Mouse (Mus musculus) frontal cortex, adult (tissue): ENCODE measurements at regions not wholly inside any gene's neighbourhood (a gene's known extent, or its start where the extent isn't known, plus 50 kb on each side); places are given as distances from the start of the nearest gene placed in this dataset.
"Not testable (repeated sequence)": the region's sequence is repeated elsewhere in the genome, so short reads cannot be mapped to it uniquely, and the experiment has no call there.

ENCODE experiments used
- ATAC-seq: cut with Nextera tagmentation; 2 replicates; pipeline ENCODE4 v1.9.2; 2017; ENCODE audit warnings: mild to moderate bottlenecking, moderate library complexity, mixed read lengths; ENCODE audit not compliant: low TSS enrichment

GRCm38 (mm10) chr13:104549016-104549415 lies 243.3 kb upstream of the Srek1ip1 start:
- no peak for ATAC-seq

DNA sequence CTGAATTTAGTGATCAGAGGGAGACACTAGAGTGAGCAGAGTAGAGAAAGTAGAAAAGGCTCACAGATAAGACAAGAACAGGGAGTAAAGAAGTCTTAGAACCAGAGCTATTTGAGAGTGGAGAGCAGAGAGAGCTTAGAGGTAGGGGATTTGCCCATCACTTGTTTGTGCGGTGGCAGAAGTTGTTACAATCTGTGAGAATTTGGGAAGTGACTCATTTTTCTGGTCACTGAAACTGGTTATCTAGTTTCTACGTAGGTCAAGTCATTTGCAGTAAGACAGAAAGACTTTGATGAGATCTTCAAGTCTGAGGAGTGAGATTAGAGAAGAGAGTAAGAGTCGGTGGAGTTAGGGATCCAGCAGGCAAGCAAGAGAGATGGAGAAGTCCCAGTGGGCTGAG lies 239.0 kb upstream of the Srek1ip1 start:
- ATAC-seq: no peak

DNA sequence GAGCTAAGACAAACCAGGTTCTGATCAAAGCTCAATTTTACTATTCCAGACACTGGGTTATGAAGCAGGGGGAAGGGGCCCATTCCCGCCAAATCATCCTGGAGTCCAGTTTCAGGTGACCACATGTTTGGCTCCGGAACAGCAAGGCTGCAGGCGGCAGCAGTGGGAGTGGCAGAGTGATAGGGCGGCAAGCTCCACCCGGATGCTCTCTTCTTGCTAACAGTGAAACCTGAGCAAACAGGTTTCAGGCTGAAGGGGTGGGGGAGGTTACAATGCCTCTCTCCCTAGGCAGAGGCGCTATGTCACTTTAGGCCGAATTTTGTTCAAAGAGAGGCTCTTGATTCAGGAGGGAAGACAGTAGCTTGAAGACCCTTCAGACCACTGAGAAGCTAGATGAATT lies 235.7 kb upstream of the Srek1ip1 start:
- ATAC-seq: not testable (repeated sequence)

DNA sequence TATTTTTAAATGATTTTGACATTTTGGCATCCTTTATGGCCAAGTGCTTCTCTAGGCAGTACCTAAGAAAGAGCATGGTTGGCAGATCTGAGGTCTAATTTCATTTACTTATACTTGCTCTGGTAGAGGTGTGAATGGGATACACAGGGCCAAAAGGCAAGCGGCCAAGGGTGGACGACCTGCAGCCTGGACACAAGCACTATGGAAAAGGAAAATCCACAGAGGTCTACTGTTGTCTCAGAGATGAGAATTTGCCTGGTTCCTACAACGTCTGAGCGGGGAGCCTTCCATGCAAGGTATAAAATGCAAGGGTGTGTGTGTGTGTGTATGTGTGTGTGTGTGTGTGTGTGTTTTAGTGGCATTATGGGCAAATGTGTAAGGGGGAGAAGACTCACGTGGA lies 232.4 kb upstream of the Srek1ip1 start:
- ATAC-seq: no peak

GRCm38 (mm10) chr13:104560500-104561114 lies 231.7 kb upstream of the Srek1ip1 start:
- ATAC-seq: peak; percentile 84

DNA sequence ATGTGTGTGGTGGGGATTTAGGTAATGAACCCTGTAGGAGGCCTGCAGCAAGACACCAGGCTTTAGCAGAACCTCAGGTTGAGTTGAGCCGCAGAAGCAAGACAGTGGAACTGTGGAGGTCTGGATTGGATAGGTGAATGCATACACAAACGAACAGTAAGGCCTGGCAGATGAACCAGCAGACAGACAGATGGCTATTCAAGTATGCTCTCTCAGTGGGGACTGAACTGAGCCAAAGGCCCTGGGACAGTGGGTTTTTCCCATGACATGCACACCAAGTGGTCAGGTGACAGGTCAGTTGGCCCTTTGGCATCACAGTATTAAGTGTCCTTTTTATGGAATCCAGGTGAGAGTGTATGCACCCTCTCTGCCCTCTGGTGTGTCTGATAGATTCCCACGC lies 229.7 kb upstream of the Srek1ip1 start:
- ATAC-seq: no peak

GRCm38 (mm10) chr13:104563019-104563418 lies 229.3 kb upstream of the Srek1ip1 start:
- ATAC-seq: no peak

DNA sequence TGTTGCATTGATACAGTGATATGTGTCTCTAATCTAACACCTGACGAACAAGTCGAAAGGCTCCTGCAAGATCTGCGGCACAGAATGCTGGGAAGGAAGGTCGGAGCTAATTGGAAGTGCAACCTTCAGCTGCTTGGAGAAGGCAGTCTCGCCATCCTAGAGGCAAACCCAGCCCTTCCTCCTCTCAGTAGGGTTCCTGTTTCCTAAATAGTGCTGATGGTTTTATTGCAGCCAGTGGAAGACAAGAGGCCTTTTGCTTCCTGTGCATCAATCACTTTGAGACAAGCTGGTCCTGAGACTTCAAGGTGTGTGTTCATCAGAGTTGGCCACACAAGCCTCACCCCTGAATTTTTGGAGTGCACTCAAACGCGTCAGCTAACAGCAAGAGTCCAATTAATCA lies 228.4 kb upstream of the Srek1ip1 start:
- ATAC-seq: no peak

DNA sequence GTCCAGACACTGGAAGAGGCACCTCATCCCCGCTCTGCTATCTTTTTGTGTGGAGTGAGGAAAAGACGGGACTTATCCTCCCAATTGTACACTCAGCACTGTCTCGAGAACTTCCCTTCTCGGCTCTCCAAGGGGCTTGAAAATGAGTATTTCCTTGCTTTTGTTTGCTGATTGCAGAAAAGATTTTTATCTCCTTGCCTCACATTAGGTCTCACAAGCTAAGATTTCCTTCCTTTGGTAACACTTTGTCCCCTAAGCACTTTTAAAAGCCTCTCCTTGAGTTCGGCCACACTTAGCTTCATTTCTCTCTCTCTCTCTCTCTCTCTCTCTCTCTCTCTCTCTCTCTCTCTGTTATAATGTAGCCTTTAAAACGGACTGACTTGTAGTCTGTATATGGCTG lies 222.5 kb upstream of the Srek1ip1 start:
- no peak for ATAC-seq

DNA sequence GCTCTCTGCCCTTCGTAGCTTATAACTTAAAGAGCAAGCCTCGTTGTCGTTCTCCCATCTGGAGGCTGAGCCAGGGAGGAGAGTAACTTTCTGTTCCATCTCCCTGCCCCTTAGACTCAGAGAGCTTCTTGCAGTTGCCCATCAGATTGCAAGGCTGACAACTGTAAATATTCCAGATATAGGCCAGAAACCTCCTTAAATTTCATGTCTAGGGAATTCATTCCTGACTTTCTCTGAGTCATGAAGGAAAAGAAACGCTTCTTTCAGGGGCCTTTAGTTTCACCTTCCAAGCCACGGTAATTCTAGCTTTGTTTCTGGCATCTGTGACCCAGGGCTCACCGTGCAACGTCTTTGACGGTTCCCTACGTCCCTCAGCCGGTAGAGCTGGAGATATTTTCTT lies 220.0 kb upstream of the Srek1ip1 start:
- ATAC-seq: no peak

GRCm38 (mm10) chr13:104574396-104574795 lies 217.9 kb upstream of the Srek1ip1 start:
- ATAC-seq: no peak

DNA sequence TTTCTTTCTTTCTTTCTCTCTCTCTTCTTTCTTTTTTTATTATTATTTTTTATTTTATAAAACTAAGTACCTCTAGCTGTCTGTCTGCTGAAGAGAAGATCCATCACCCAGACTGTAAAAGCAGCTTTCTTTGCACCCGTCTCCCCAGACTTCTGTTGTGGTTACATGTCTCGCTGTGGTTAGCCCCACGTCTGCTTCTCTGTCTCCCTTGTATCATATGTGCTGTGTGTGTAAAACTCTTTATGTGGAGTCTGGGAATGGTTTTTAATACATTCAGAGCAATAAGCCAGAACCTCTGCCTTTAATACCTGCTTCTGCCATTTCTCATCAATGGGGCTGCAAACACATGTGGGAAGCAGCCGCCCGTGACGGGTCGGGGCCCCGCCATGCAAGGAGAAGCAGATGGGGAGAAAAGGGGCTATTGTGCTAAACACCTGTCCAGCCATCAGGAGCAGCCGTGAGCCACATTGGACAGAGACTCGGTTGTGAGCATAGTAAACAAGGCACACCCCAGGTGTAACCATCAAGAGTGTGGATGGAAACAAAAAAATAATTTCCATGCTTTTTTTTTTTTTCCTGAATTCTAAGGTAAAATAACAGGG lies 216.0 kb upstream of the Srek1ip1 start:
- ATAC-seq: no peak

GRCm38 (mm10) chr13:104577856-104578255 lies 214.4 kb upstream of the Srek1ip1 start:
- no peak for ATAC-seq

DNA sequence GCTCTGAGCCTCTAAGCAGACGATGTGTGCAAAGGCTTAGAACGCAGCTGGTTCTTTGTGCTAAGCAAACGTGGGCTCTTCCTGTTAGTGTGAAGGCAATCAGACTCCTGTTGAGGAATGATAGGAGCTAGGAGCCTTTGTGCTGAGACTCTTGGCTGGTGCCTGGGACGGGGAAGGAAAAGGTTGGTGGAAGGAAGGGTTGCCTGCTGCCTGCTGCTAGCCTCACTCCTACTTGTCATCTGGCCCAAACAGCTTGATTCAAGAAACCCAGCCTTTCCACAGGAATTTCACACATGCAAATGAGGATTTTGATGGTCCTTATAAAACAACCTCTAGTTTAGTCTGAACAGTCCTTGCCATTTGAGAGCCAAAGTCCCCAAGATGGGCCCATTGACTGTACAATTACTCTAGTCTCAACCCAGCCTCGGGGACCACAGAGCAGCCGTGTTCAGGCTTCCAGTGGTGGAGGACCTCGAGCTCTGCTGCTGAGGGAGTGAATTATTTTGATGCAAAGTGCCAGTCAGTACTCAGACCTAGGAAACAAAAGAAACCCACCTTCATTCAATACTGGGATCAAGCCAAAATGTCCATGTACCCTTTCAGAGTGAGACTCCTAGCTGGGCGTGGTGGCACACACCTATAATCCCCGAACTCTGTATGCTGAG lies 211.5 kb upstream of the Srek1ip1 start:
- peak; percentile 95 for ATAC-seq
